Mouse (Mus musculus): Measurements from ENCODE around the gene Macc1. TPM values are rescaled to one million over a fixed set of nuclear protein-coding genes. Genes with fewer than 3 reads are reported as not detected.

Gene Macc1
- polyA plus RNA-seq, 1 experiment from 2014 or later: 5.2 TPM

GRCm38 (mm10) chr12:119451232-119451631, 137.2 kb downstream of the Macc1 start:
- H3K4me3 ChIP-seq: no peak overlapping the region
- H3K27ac ChIP-seq: no peak overlapping the region
- H3K9ac ChIP-seq: no peak overlapping the region
- 58% methylated on average over 3 of the region's 3 CpGs for WGBS
- no peaks in the 10 kb centered on the region for H3K4me1 ChIP-seq
- H3K4me2 ChIP-seq: no peak overlapping the region
- H3K36me3 ChIP-seq: no peaks in the 10 kb centered on the region
- H3K9me3 ChIP-seq: no peaks in the 10 kb centered on the region
- H3K27me3 ChIP-seq: no peaks in the 10 kb centered on the region
- no peak for ATAC-seq (ENCODE audit: insufficient number of reproducible peaks, low FRiP score, low TSS enrichment, low read depth)

GRCm38 (mm10) chr12:119454076-119454475, 140.0 kb downstream of the Macc1 start:
- H3K4me1 ChIP-seq: no peaks in the 10 kb centered on the region
- no peaks in the 10 kb centered on the region for H3K9me3 ChIP-seq
- ATAC-seq (ENCODE audit: insufficient number of reproducible peaks, low FRiP score, low TSS enrichment, low read depth): no peak; the same call in 1 of the 2 replicates
- H3K27me3 ChIP-seq: no peaks in the 10 kb centered on the region
- no peaks in the 10 kb centered on the region for H3K36me3 ChIP-seq
- no peak overlapping the region for H3K27ac ChIP-seq
- H3K4me3 ChIP-seq: no peak overlapping the region
- 0% methylated on average over 1 of the region's 1 CpGs for WGBS
- H3K4me2 ChIP-seq: no peak overlapping the region
- no peak overlapping the region for H3K9ac ChIP-seq

- WGBS: 52% methylated on average over 2 of the region's 2 CpGs
- H3K4me2 ChIP-seq: no peak overlapping the region
- no peak overlapping the region for H3K27ac ChIP-seq
- H3K4me3 ChIP-seq: no peak overlapping the region
- no peaks in the 10 kb centered on the region for H3K4me1 ChIP-seq
- ATAC-seq (ENCODE audit: insufficient number of reproducible peaks, low FRiP score, low TSS enrichment, low read depth): no peak
- no peak overlapping the region for H3K9ac ChIP-seq
- no peaks in the 10 kb centered on the region for H3K9me3 ChIP-seq
- no peaks in the 10 kb centered on the region for H3K27me3 ChIP-seq
- H3K36me3 ChIP-seq: no peaks in the 10 kb centered on the region
Observed at GRCm38 (mm10) chr12:119464040-119464939, 150.2 kb downstream of the Macc1 start.

GRCm38 (mm10) chr12:119464940-119465245, 150.8 kb downstream of the Macc1 start:
- H3K9me3 ChIP-seq: no peaks in the 10 kb centered on the region
- no peak overlapping the region for H3K9ac ChIP-seq
- no peak overlapping the region for H3K4me3 ChIP-seq
- no peaks in the 10 kb centered on the region for H3K36me3 ChIP-seq
- H3K4me2 ChIP-seq: no peak overlapping the region
- 50% methylated on average over 1 of the region's 1 CpGs for WGBS
- no peaks in the 10 kb centered on the region for H3K4me1 ChIP-seq
- ATAC-seq (ENCODE audit: insufficient number of reproducible peaks, low FRiP score, low TSS enrichment, low read depth): no peak
- no peaks in the 10 kb centered on the region for H3K27me3 ChIP-seq
- no peak overlapping the region for H3K27ac ChIP-seq

- ATAC-seq (ENCODE audit: insufficient number of reproducible peaks, low FRiP score, low TSS enrichment, low read depth): no peak
- no peaks in the 10 kb centered on the region for H3K27me3 ChIP-seq
- no peak overlapping the region for H3K4me2 ChIP-seq
- no peaks in the 10 kb centered on the region for H3K9me3 ChIP-seq
- no peak overlapping the region for H3K4me3 ChIP-seq
- H3K4me1 ChIP-seq: no peaks in the 10 kb centered on the region
- H3K27ac ChIP-seq: no peak overlapping the region
- no peak overlapping the region for H3K9ac ChIP-seq
- no peaks in the 10 kb centered on the region for H3K36me3 ChIP-seq
- WGBS: 48% methylated on average over 1 of the region's 1 CpGs
Observed at GRCm38 (mm10) chr12:119467656-119468055, 153.6 kb downstream of the Macc1 start.

- no peak for ATAC-seq (ENCODE audit: insufficient number of reproducible peaks, low FRiP score, low TSS enrichment, low read depth)
- no peaks in the 10 kb centered on the region for H3K4me1 ChIP-seq
- H3K27ac ChIP-seq: no peak overlapping the region
- H3K4me2 ChIP-seq: no peak overlapping the region
- no peaks in the 10 kb centered on the region for H3K36me3 ChIP-seq
- H3K4me3 ChIP-seq: no peak overlapping the region
- no peak overlapping the region for H3K9ac ChIP-seq
- H3K27me3 ChIP-seq: no peaks in the 10 kb centered on the region
- no peaks in the 10 kb centered on the region for H3K9me3 ChIP-seq
Observed at GRCm38 (mm10) chr12:119470260-119470659, 156.2 kb downstream of the Macc1 start.

GRCm38 (mm10) chr12:119483296-119483695, 169.2 kb downstream of the Macc1 start:
- Histone ChIP-seq H3K36me3 (no peaks in the 10 kb centered on the region), H3K4me3 (no peak overlapping the region), H3K27me3 (no peaks in the 10 kb centered on the region), H3K9me3 (no peaks in the 10 kb centered on the region), H3K4me2 (no peak overlapping the region), H3K4me1 (no peaks in the 10 kb centered on the region), H3K9ac (no peak overlapping the region), H3K27ac (no peak overlapping the region)
- 65% methylated on average over 2 of the region's 2 CpGs for WGBS
- no peak for ATAC-seq (ENCODE audit: insufficient number of reproducible peaks, low FRiP score, low TSS enrichment, low read depth)

GRCm38 (mm10) chr12:119483922-119484631, 170.0 kb downstream of the Macc1 start:
- H3K36me3 ChIP-seq: no peaks in the 10 kb centered on the region
- H3K27ac ChIP-seq: no peak overlapping the region
- 91% methylated on average over 5 of the region's 5 CpGs for WGBS
- no peaks in the 10 kb centered on the region for H3K9me3 ChIP-seq
- H3K4me2 ChIP-seq: no peak overlapping the region
- H3K27me3 ChIP-seq: no peaks in the 10 kb centered on the region
- no peaks in the 10 kb centered on the region for H3K4me1 ChIP-seq
- no peak overlapping the region for H3K4me3 ChIP-seq
- no peak overlapping the region for H3K9ac ChIP-seq
- no peak for ATAC-seq (ENCODE audit: insufficient number of reproducible peaks, low FRiP score, low TSS enrichment, low read depth)

GRCm38 (mm10) chr12:119511145-119511544, 197.1 kb downstream of the Macc1 start:
- no peak for ATAC-seq (ENCODE audit: insufficient number of reproducible peaks, low FRiP score, low TSS enrichment, low read depth)
- Histone ChIP-seq H3K4me3 (no peak overlapping the region), H3K36me3 (no peaks in the 10 kb centered on the region), H3K4me1 (no peaks in the 10 kb centered on the region), H3K27me3 (no peaks in the 10 kb centered on the region), H3K9ac (no peak overlapping the region), H3K4me2 (no peak overlapping the region), H3K9me3 (no peaks in the 10 kb centered on the region), H3K27ac (no peak overlapping the region)

Other genes starting within 250 kb of the Macc1 start
- 3.2 and 3.5 TPM in 2 replicates for gene Itgb8, start 75.5 kb upstream of the Macc1 start, polyA plus RNA-seq (2015; fragmentation: Nextera tagmentation; extraction: Ambion mirVana)

All from limb, embryonic 15.5 days (tissue).